25 mouse cellular contexts compared by ENCODE assay signal in the genomic region with DNA sequence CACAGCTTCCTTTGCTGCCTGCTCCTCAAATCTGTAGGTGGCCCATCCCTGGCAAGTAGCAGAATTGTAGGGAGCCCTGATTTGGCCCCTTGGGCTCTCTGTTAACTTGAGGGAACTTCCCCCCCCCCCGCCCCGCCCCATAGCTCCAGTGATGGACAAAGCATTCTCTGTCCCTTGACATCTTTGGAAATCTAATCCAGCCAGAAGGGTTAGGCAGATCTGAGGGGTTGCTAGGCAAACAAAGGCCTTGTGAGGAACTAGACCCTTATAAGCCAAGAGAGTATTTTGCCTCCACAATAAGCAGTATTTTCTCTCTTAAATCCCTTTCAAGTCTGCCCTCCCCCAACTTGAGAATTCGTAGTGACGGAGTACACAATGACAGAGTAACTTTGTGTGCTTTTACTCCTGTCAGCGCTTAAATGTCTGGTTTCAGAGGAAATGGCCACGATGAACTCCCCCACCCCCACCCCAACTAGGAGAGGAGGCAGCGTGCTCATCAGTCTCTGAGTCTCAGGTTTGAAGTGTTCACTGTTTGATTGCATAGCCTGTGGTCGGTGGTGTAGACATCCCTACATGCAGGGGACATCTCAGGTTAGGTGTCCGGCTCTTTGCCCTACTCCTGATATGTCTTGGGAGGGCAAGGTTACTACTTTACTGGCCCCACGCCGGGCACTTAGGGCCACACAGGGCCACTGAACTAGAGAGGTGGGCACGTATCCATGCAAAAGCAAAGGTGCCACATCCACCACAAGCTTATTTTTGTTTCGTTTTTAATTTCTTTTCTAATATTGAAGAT.
A peak's percentile ranks its signal among the peaks of the same experiment; 100 is the strongest.
DNase-seq lines count a peak whose midpoint lies in the region; ATAC-seq and TF ChIP-seq lines count a peak whose summit lies in the region.
"Had no signal": no experiment of that assay in that cellular context is flagged by ENCODE, and none has a peak within 500 bp of the region (broad histone marks: within the 10 kb centered on the region; RNA-seq: fewer than 3 reads in every experiment).

No protein-coding gene starts in this region.

- WGBS in heart, embryonic 10.5 days, result 72% methylated on average over 13 of the region's 13 CpGs
- 47% methylated on average over 13 of the region's 13 CpGs for WGBS in embryonic facial prominence, embryonic 11.5 days
- 52% methylated on average over 13 of the region's 13 CpGs for WGBS in midbrain, embryonic 11.5 days

- H3K4me2 ChIP-seq in embryonic facial prominence, embryonic 11.5 days (ENCODE audit: low read depth, low read length), result no peak overlapping the region
- H3K4me2 ChIP-seq in midbrain, embryonic 11.5 days, result no peak overlapping the region
- H3K4me2 ChIP-seq: intestine, embryonic 15.5 days; limb, embryonic 12.5 days; liver, embryonic 11.5 days had no signal

- H3K4me1 ChIP-seq in heart, embryonic 10.5 days, result peaks cover 43% of the 10 kb centered on the region
- no peaks in the 10 kb centered on the region for H3K4me1 ChIP-seq in embryonic facial prominence, embryonic 11.5 days (ENCODE audit: control insufficient read depth, insufficient read depth, low read length)
- H3K4me1 ChIP-seq in midbrain, embryonic 11.5 days (ENCODE audit: control insufficient read depth, insufficient read depth, low read length), result peaks cover 11% of the 10 kb centered on the region

- TF ChIP-seq CTCF in brain, embryonic 14.5 days (IDR thresholded peaks at IDR 0.05; ENCODE audit: borderline replicate concordance, extremely low read depth, insufficient read depth, insufficient read length), result no peak

- no peaks in the 10 kb centered on the region for H3K36me3 ChIP-seq in heart, embryonic 10.5 days
- H3K36me3 ChIP-seq in embryonic facial prominence, embryonic 11.5 days (replicated peaks; ENCODE audit: control insufficient read depth, insufficient read depth, low read depth, low read length), result no peaks in the 10 kb centered on the region
- no peaks in the 10 kb centered on the region for H3K36me3 ChIP-seq in midbrain, embryonic 11.5 days (ENCODE audit: control insufficient read depth, insufficient read depth, low read length)
- H3K36me3 ChIP-seq: G1E; intestine, embryonic 15.5 days; limb, embryonic 12.5 days had no signal

- H3K9ac ChIP-seq in embryonic facial prominence, embryonic 11.5 days (replicated peaks; ENCODE audit: low read length), result no peak overlapping the region
- no peak overlapping the region for H3K9ac ChIP-seq in midbrain, embryonic 11.5 days (ENCODE audit: low read length)
- H3K9ac ChIP-seq: intestine, embryonic 15.5 days; limb, embryonic 12.5 days; liver, postnatal 0 days had no signal

- TF ChIP-seq POLR2A in brain, embryonic 14.5 days (IDR thresholded peaks at IDR 0.05; ENCODE audit: borderline replicate concordance, extremely low read depth, insufficient read depth, insufficient read length, poor library complexity, severe bottlenecking), result no peak

- no peaks in the 10 kb centered on the region for H3K9me3 ChIP-seq in heart, embryonic 10.5 days
- no peaks in the 10 kb centered on the region for H3K9me3 ChIP-seq in embryonic facial prominence, embryonic 11.5 days (replicated peaks; ENCODE audit: control insufficient read depth, low read length)
- H3K9me3 ChIP-seq in midbrain, embryonic 11.5 days (ENCODE audit: control insufficient read depth, low read length), result no peaks in the 10 kb centered on the region
- H3K9me3 ChIP-seq: intestine, embryonic 15.5 days; limb, embryonic 12.5 days had no signal

- ATAC-seq in embryonic facial prominence, embryonic 11.5 days (replicated peaks; ENCODE audit: insufficient number of reproducible peaks, low FRiP score, low TSS enrichment, low read depth), result peak; percentile 34; the same call in 1 of the 2 replicates
- peak; percentile 82 for ATAC-seq in midbrain, embryonic 11.5 days (ENCODE audit: low FRiP score)
- ATAC-seq: forebrain, embryonic 16.5 days; intestine, embryonic 15.5 days; liver, postnatal 0 days; Patski had no signal

- H3K27me3 ChIP-seq in heart, embryonic 10.5 days (ENCODE audit: insufficient read depth, poor library complexity, severe bottlenecking), result no peaks in the 10 kb centered on the region
- H3K27me3 ChIP-seq in embryonic facial prominence, embryonic 11.5 days (ENCODE audit: control insufficient read depth, insufficient read depth, low read length), result no peaks in the 10 kb centered on the region
- no peaks in the 10 kb centered on the region for H3K27me3 ChIP-seq in midbrain, embryonic 11.5 days (ENCODE audit: control insufficient read depth, insufficient read depth, low read length)
- H3K27me3 ChIP-seq: intestine, embryonic 15.5 days; limb, embryonic 12.5 days; Patski had no signal

- DNase-seq in heart, adult 11 months, result peak; percentile 62
- no peak for DNase-seq in heart, embryonic 10.5 days (ENCODE audit: low spot score)
- peak; percentile 46 for DNase-seq in brain, embryonic 14.5 days (ENCODE audit: low read depth)
- peak; percentile 47 for DNase-seq in embryonic facial prominence, embryonic 11.5 days (ENCODE audit: low spot score)
- DNase-seq in midbrain, embryonic 11.5 days (ENCODE audit: low spot score, missing footprints), result peak; percentile 88
- no peak for DNase-seq in thymus, postnatal 10 days (ENCODE audit: low spot score in 2 of 2)
- DNase-seq in yolk sac, embryonic 10.5 days (ENCODE audit: low spot score), result no peak
- no peak for DNase-seq in frontal cortex, postnatal 36 days (ENCODE audit: low spot score in 2 of 2)
- DNase-seq: B cell, adult 2 months; cerebellum, adult 11-12 months; cerebellum, postnatal 10 days; embryo, embryonic 11 days; heart, postnatal 4 days; kidney, adult 9 months; kidney, postnatal 14 days; liver, postnatal 0 days; lung, postnatal 14 days; thymus, adult 2 months had no signal

- H3K27ac ChIP-seq in heart, embryonic 10.5 days, result no peak overlapping the region
- no peak overlapping the region for H3K27ac ChIP-seq in embryonic facial prominence, embryonic 11.5 days (replicated peaks; ENCODE audit: low read depth, low read length)
- H3K27ac ChIP-seq in midbrain, embryonic 11.5 days (ENCODE audit: low read depth, low read length), result no peak overlapping the region
- H3K27ac ChIP-seq: intestine, embryonic 15.5 days; limb, embryonic 12.5 days; stomach, postnatal 0 days had no signal

- no peak overlapping the region for H3K4me3 ChIP-seq in heart, embryonic 10.5 days
- no peak overlapping the region for H3K4me3 ChIP-seq in embryonic facial prominence, embryonic 11.5 days (ENCODE audit: low read depth, low read length)
- H3K4me3 ChIP-seq in midbrain, embryonic 11.5 days (ENCODE audit: low read depth, low read length), result no peak overlapping the region
- H3K4me3 ChIP-seq: intestine, embryonic 15.5 days; limb, embryonic 12.5 days had no signal

Comparison
In these comparisons a context has a peak if more than half of its experiments do, and no peak if none do; other contexts are left out.
1. DNase-seq: peak in heart, adult 11 months (single experiment), brain, embryonic 14.5 days (single experiment), embryonic facial prominence, embryonic 11.5 days (single experiment) and midbrain, embryonic 11.5 days (single experiment); none in heart, embryonic 10.5 days (single experiment), thymus, postnatal 10 days (0 of 2), yolk sac, embryonic 10.5 days (single experiment) and frontal cortex, postnatal 36 days (0 of 2).